8 mouse cellular contexts compared by ENCODE assay signal in the genomic region with DNA sequence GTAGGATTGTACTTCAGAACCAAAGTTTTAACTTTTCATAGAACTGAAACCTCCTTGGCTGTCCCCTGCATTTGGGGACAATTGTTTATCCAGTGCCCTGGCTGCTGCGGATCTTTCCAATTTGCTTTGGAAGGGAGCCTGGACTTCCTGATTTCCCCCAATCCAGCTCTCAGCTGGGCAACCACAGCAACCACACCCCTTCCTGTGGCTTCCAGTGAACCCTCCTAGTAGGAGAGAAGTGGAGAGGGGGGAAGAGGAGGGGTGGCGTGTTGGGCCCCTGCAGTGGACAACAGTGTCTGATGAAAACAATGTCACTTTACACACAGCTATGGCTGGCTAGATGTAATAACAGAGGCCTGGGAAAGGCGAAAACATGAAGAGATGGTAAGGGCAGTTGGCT.
A peak's percentile ranks its signal among the peaks of the same experiment; 100 is the strongest.
DNase-seq lines count a peak whose midpoint lies in the region; ATAC-seq lines count a peak whose summit lies in the region.

No protein-coding gene starts in this region.

- WGBS in heart, embryonic 14.5 days, result 23% methylated on average over 3 of the region's 3 CpGs

- H3K4me3 ChIP-seq in heart, embryonic 14.5 days (ENCODE audit: control insufficient read depth in 1 of 2, insufficient read depth in 1 of 2, low read depth in 1 of 2, low read length in 2 of 2), result no peak overlapping the region

- H3K27me3 ChIP-seq in heart, embryonic 14.5 days (ENCODE audit: control insufficient read depth, insufficient read depth, low read length), result no peaks in the 10 kb centered on the region

- H3K4me2 ChIP-seq in heart, embryonic 14.5 days (ENCODE audit: low read length), result peak overlapping the region; percentile 14

- peaks cover 49 to 67% of the 10 kb centered on the region in 2 experiments for H3K4me1 ChIP-seq in heart, embryonic 14.5 days (ENCODE audit: control insufficient read depth in 2 of 2, insufficient read depth in 2 of 2, low read length in 2 of 2)

- H3K36me3 ChIP-seq in heart, embryonic 14.5 days (ENCODE audit: control insufficient read depth, insufficient read depth, low read length), result no peaks in the 10 kb centered on the region

- H3K9me3 ChIP-seq in heart, embryonic 14.5 days (ENCODE audit: control insufficient read depth, low read length), result no peaks in the 10 kb centered on the region

- DNase-seq in 3T3-L1 (ENCODE audit: low read depth, low spot score), result peak; percentile 67
- peak; percentile 36 for DNase-seq in adrenal gland, postnatal 14 days
- DNase-seq in kidney, postnatal 10 days, result peak; percentile 69
- peak; percentile 74 for DNase-seq in lung, postnatal 14 days
- DNase-seq in thymus, postnatal 10 days (ENCODE audit: low spot score in 2 of 2), result no peak
- DNase-seq in embryo, embryonic 9.5 days (ENCODE audit: extremely low spot score), result no peak
- DNase-seq in right cerebral cortex, postnatal 14 days, result no peak

- ATAC-seq in heart, embryonic 14.5 days (ENCODE audit: insufficient number of reproducible peaks, insufficient read depth, low FRiP score, low read depth), result peak; percentile 49

- H3K9ac ChIP-seq in heart, embryonic 14.5 days (ENCODE audit: low read length), result peak overlapping the region; percentile 42; the same call in 1 of the 2 replicates

- peak overlapping the region; percentile 90 to 91 for H3K27ac ChIP-seq in heart, embryonic 14.5 days (replicated peaks in 1 of 2; ENCODE audit: control insufficient read depth in 1 of 2, insufficient read depth in 1 of 2, low read depth in 2 of 2, low read length in 2 of 2)

Comparison
In these comparisons a context has a peak if more than half of its experiments do, and no peak if none do; other contexts are left out.
1. DNase-seq: peak in 3T3-L1 (single experiment), adrenal gland, postnatal 14 days (single experiment), kidney, postnatal 10 days (single experiment) and lung, postnatal 14 days (single experiment); none in thymus, postnatal 10 days (0 of 2), embryo, embryonic 9.5 days (single experiment) and right cerebral cortex, postnatal 14 days (single experiment).